ENCODE assay signal across 20 mouse cellular contexts in the genomic region with DNA sequence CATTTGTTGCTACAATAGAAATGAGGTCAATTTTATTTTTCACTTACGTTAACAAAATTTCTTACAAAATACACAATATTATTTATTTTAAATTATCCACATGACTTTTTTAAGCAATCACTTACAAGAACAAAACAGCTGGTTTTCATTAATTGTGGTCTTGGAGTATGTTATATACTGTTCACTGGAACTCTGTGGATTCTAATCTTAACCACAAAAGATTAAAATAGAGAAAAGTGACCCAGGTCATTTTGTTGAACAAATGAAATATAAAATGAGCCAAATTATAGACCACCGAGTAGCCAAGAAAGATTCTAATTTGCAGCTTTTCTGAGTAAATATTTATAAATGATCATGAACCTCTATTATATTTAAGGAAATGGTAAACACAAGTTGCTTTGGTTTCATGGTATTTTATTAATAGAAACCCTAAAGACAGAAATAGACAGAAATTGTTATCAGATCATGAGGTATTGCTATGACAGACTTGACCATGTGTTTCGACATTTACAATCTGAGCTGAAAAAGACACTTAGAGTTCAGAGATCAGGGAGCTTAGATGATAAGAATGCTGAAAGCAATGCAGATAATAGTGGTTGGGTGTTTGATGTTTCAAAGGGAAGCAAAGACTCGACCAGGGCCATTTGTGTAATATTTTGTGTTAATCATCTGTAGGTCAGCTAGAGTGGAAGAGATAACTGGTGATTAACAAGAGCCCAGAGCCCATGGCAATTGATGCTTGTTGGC.
"Had no signal": no experiment of that assay in that cellular context is flagged by ENCODE, and none has a peak within 500 bp of the region (broad histone marks: within the 10 kb centered on the region; RNA-seq: fewer than 3 reads in every experiment).

No protein-coding gene starts in this region.

- H3K4me3 ChIP-seq: layer of hippocampus, adult 2 months; limb, embryonic 10.5 days; limb, embryonic 13.5 days; liver, embryonic 12.5 days; liver, embryonic 15.5 days; midbrain, embryonic 12.5 days; midbrain, embryonic 15.5 days; myocyte; neural tube, embryonic 13.5 days had no signal

- H3K9ac ChIP-seq: limb, embryonic 13.5 days; liver, embryonic 12.5 days; liver, embryonic 15.5 days; midbrain, embryonic 12.5 days; midbrain, embryonic 15.5 days; neural tube, embryonic 13.5 days had no signal

- H3K9me3 ChIP-seq: limb, embryonic 10.5 days; limb, embryonic 13.5 days; liver, embryonic 12.5 days; liver, embryonic 15.5 days; midbrain, embryonic 12.5 days; midbrain, embryonic 15.5 days; neural tube, embryonic 13.5 days had no signal

- H3K36me3 ChIP-seq: limb, embryonic 13.5 days; liver, embryonic 12.5 days; liver, embryonic 15.5 days; midbrain, embryonic 12.5 days; midbrain, embryonic 15.5 days; neural tube, embryonic 13.5 days had no signal

- H3K4me2 ChIP-seq: limb, embryonic 13.5 days; liver, embryonic 12.5 days; liver, embryonic 15.5 days; midbrain, embryonic 12.5 days; midbrain, embryonic 15.5 days; neural tube, embryonic 13.5 days had no signal

- H3K4me1 ChIP-seq: limb, embryonic 10.5 days; limb, embryonic 13.5 days; liver, embryonic 12.5 days; liver, embryonic 15.5 days; midbrain, embryonic 12.5 days; midbrain, embryonic 15.5 days; neural tube, embryonic 13.5 days had no signal

- H3K27ac ChIP-seq: layer of hippocampus, adult 2 months; limb, embryonic 10.5 days; limb, embryonic 13.5 days; liver, embryonic 12.5 days; liver, embryonic 15.5 days; macrophage; midbrain, embryonic 12.5 days; midbrain, embryonic 15.5 days; neural tube, embryonic 13.5 days had no signal

- H3K27me3 ChIP-seq: limb, embryonic 13.5 days; liver, embryonic 12.5 days; liver, embryonic 15.5 days; midbrain, embryonic 12.5 days; midbrain, embryonic 15.5 days; neural tube, embryonic 13.5 days had no signal

- DNase-seq: kidney, adult 11 months; kidney, adult 8-10 months; kidney, postnatal 25 days; layer of hippocampus, adult 9-11 months; liver; lung, adult 18-20 months; retina, postnatal 1 day; right cerebral cortex, postnatal 25 days; thymus, adult 18-20 months; thymus, postnatal 36 days had no signal

- ATAC-seq: liver, embryonic 12.5 days; midbrain, embryonic 15.5 days had no signal
